Comparison of ENCODE assay signal across 23 mouse cellular contexts in the genomic region with DNA sequence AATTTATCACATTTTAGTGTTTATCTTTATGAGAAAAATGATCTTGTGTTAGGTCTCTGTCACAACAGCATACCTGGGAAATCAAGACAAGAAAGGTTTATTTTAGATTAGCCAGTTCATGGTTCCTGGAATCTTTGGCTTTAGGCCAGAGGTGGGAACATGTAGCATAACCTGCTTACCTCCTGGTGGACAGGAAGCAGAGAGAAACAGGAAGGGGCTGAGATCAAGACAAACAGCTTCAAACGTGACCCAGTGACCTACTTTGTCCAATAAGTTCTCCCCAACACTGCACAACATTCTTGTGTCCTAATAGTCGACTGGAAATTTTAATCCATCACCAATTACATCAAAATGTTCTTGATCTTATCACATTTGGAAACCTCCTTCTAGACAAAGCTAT. TPM values are rescaled to one million over a fixed set of nuclear protein-coding genes. Genes with fewer than 3 reads are reported as not detected.
DNase-seq lines count a peak whose midpoint lies in the region; ATAC-seq and TF ChIP-seq lines count a peak whose summit lies in the region.
"Had no signal": no experiment of that assay in that cellular context is flagged by ENCODE, and none has a peak within 500 bp of the region (broad histone marks: within the 10 kb centered on the region; RNA-seq: fewer than 3 reads in every experiment).

No protein-coding gene starts in this region.

- no peak overlapping the region for H3K4me3 ChIP-seq in kidney, embryonic 15.5 days (replicated peaks)
- no peak overlapping the region for H3K4me3 ChIP-seq in thymus, adult 2 months (ENCODE audit: control insufficient read depth, insufficient read depth, low read length)
- H3K4me3 ChIP-seq: forebrain, embryonic 10.5 days; forebrain, embryonic 13.5 days; heart, adult 2 months; hindbrain, embryonic 10.5 days; hindbrain, embryonic 13.5 days had no signal

- DNase-seq in kidney, postnatal 14 days = peak; percentile 27
- peak; percentile 67 for DNase-seq in thymus, postnatal 0 days (ENCODE audit: low spot score)
- DNase-seq in thymus, adult 2 months = no peak
- peak; percentile 9 for DNase-seq in CD4-positive helper T cell, adult 2 months (ENCODE audit: low read depth, low spot score)
- DNase-seq in cerebellum, adult 11-12 months = no peak
- DNase-seq: adrenal gland, adult 8-10 months; adrenal gland, postnatal 25 days; cerebellum, adult 18-20 months; cerebellum, adult 9-10 months; cerebellum, postnatal 14 days; gastrocnemius, postnatal 10 days; gastrocnemius, postnatal 36 days; heart, adult 2 months; heart, postnatal 36 days had no signal

- 42% methylated on average over 2 of the region's 2 CpGs for WGBS in kidney, embryonic 15.5 days
- WGBS in thymus, adult 2 months = 34% methylated on average over 2 of the region's 2 CpGs

- no peak overlapping the region for H3K27ac ChIP-seq in kidney, embryonic 15.5 days
- H3K27ac ChIP-seq in thymus, adult 2 months (ENCODE audit: control insufficient read depth, insufficient read depth, low read length) = no peak overlapping the region
- H3K27ac ChIP-seq: forebrain, embryonic 10.5 days; forebrain, embryonic 13.5 days; hindbrain, embryonic 10.5 days; hindbrain, embryonic 13.5 days had no signal

- no peaks in the 10 kb centered on the region for H3K36me3 ChIP-seq in kidney, embryonic 15.5 days
- H3K36me3 ChIP-seq in thymus, adult 2 months (ENCODE audit: control insufficient read depth, insufficient read depth, low read length) = no peaks in the 10 kb centered on the region
- H3K36me3 ChIP-seq: forebrain, embryonic 10.5 days; hindbrain, embryonic 10.5 days; hindbrain, embryonic 13.5 days had no signal

- no peak overlapping the region for H3K4me2 ChIP-seq in kidney, embryonic 15.5 days
- H3K4me2 ChIP-seq: forebrain, embryonic 13.5 days; heart, embryonic 11.5 days; hindbrain, embryonic 13.5 days had no signal

- no peak for TF ChIP-seq POLR2A in thymus, adult 2 months (IDR thresholded peaks at IDR 0.05; ENCODE audit: control insufficient read depth, extremely low read depth, insufficient read depth, low read length, poor library complexity)

- ATAC-seq in kidney, embryonic 15.5 days (replicated peaks; ENCODE audit: low FRiP score) = no peak
- ATAC-seq: activated CD4-positive, CD25-positive, alpha-beta regulatory T cell, adult 4 months; forebrain, embryonic 13.5 days; forebrain, embryonic 16.5 days; hindbrain, embryonic 16.5 days had no signal

- H3K9me3 ChIP-seq in kidney, embryonic 15.5 days (replicated peaks) = no peaks in the 10 kb centered on the region
- H3K9me3 ChIP-seq: forebrain, embryonic 10.5 days; forebrain, embryonic 13.5 days; hindbrain, embryonic 10.5 days; hindbrain, embryonic 13.5 days had no signal

- no peak overlapping the region for H3K9ac ChIP-seq in kidney, embryonic 15.5 days
- H3K9ac ChIP-seq: forebrain, embryonic 13.5 days; hindbrain, embryonic 13.5 days had no signal

- no peaks in the 10 kb centered on the region for H3K4me1 ChIP-seq in kidney, embryonic 15.5 days
- peaks cover 5% of the 10 kb centered on the region for H3K4me1 ChIP-seq in thymus, adult 2 months (replicated peaks; ENCODE audit: control insufficient read depth, insufficient read depth, low read length)
- H3K4me1 ChIP-seq: forebrain, embryonic 10.5 days; hindbrain, embryonic 10.5 days; hindbrain, embryonic 13.5 days had no signal

- H3K27me3 ChIP-seq in kidney, embryonic 15.5 days = no peaks in the 10 kb centered on the region
- H3K27me3 ChIP-seq in thymus, adult 2 months (ENCODE audit: control insufficient read depth, insufficient read depth, low read length) = no peaks in the 10 kb centered on the region
- H3K27me3 ChIP-seq: forebrain, embryonic 13.5 days; hindbrain, embryonic 13.5 days had no signal

- no peak for TF ChIP-seq CTCF in thymus, adult 2 months (IDR thresholded peaks at IDR 0.05; ENCODE audit: borderline replicate concordance, control insufficient read depth, extremely low read depth, insufficient read depth, low read length, poor library complexity)

RNA-seq across cellular contexts. Expression of a gene that starts 19.9 kb away (rescaled TPM):
- polyA plus RNA-seq in kidney, embryonic 15.5 days (2015; fragmentation: Nextera tagmentation; extraction: Ambion mirVana) = 14.0 and 14.5 TPM in 2 replicates
- 54.1 and 63.7 TPM in 2 replicates for polyA plus RNA-seq in thymus, postnatal 0 days (2015; fragmentation: Nextera tagmentation; extraction: Ambion mirVana)
- polyA plus RNA-seq in thymus, adult 2 months (2012; rRNA removed) = 39.2 and 44.4 TPM in 2 replicates

Comparison
In these comparisons a context has a peak if more than half of its experiments do, and no peak if none do; other contexts are left out.
1. DNase-seq: peak in kidney, postnatal 14 days (single experiment), thymus, postnatal 0 days (single experiment) and CD4-positive helper T cell, adult 2 months (single experiment); none in thymus, adult 2 months (single experiment) and cerebellum, adult 11-12 months (single experiment).